Mouse (Mus musculus) intestine, postnatal 0 days (tissue): ENCODE measurements at regions not wholly inside any gene's neighbourhood (a gene's known extent, or its start where the extent isn't known, plus 50 kb on each side); places are given as distances from the start of the nearest gene placed in this dataset.
A peak's percentile ranks its signal among the peaks of the same experiment; 100 is the strongest.

Source experiments
- ATAC-seq: fragments of 200-750 bp; cut with Nextera tagmentation; 2 replicates; pipeline ENCODE4 v1.8.0; 2017; ENCODE audit warnings: mild to moderate bottlenecking, moderate TSS enrichment, moderate library complexity
- H3K27ac ChIP-seq: fragments of 300-500 bp; sonication (generic); 2 replicates; pipeline ENCODE4 v1.5.1; 2014; ENCODE audit warnings: mild to moderate bottlenecking, low read depth, low read length, moderate library complexity
- H3K27me3 ChIP-seq: fragments of 300-500 bp; sonication (generic); replicated peaks from 2 replicates; pipeline ENCODE4 v1.6.1; 2014; ENCODE audit warnings: low read length, mixed read lengths; ENCODE audit not compliant: control insufficient read depth, insufficient read depth
- H3K36me3 ChIP-seq: fragments of 300-500 bp; sonication (generic); 2 replicates; pipeline ENCODE4 v1.6.1; 2014; ENCODE audit warnings: mild to moderate bottlenecking, moderate library complexity; ENCODE audit not compliant: control insufficient read depth, insufficient read depth
- H3K4me1 ChIP-seq: fragments of 300-500 bp; sonication (generic); replicated peaks from 2 replicates; pipeline ENCODE4 v1.6.1; 2014; ENCODE audit warnings: antibody characterized with exemption, low read length, mixed read lengths; ENCODE audit not compliant: control insufficient read depth, insufficient read depth
- H3K4me2 ChIP-seq: fragments of 300-500 bp; sonication (generic); replicated peaks from 2 replicates; pipeline ENCODE4 v1.6.1; 2014; ENCODE audit warnings: low read depth, mild to moderate bottlenecking, moderate library complexity
- H3K4me3 ChIP-seq: fragments of 300-500 bp; sonication (generic); 2 replicates; pipeline ENCODE4 v1.5.1; 2014; ENCODE audit warnings: low read depth, low read length
- H3K9ac ChIP-seq: fragments of 300-500 bp; sonication (generic); 2 replicates; pipeline ENCODE4 v1.6.1; 2014; ENCODE audit warnings: mild to moderate bottlenecking, low read depth, low read length
- H3K9me3 ChIP-seq: fragments of 300-500 bp; sonication (generic); 2 replicates; pipeline ENCODE4 v1.6.1; 2016; ENCODE audit warnings: mixed run types; ENCODE audit not compliant: control insufficient read depth
- CTCF ChIP-seq: sonication (generic); IDR thresholded peaks from 2 replicates; pipeline ENCODE4 v1.5.1; 2016; ENCODE audit warnings: low read depth, mild to moderate bottlenecking, control low read depth, antibody characterized with exemption, moderate library complexity
- WGBS: fragments of 180-500 bp; shearing (Covaris S2); extraction: QIAGEN DNeasy Blood & Tissue Kit; methylation state at CpG from one replicate; pipeline ENCODE4 v1.1.7; 2014; 5-methylcytosine and 5-hydroxymethylcytosine counted together

- peaks cover 15% of the 10 kb centered on the region; the same call in 1 of the 2 replicates for H3K4me1 ChIP-seq
- TF ChIP-seq CTCF, result no peak
- no peak overlapping the region for H3K4me3 ChIP-seq
- H3K27ac ChIP-seq, result no peak overlapping the region
- ATAC-seq, result no peak
- H3K9ac ChIP-seq, result no peak overlapping the region
- WGBS, result 81% methylated on average over 7 of the region's 7 CpGs
- no peaks in the 10 kb centered on the region for H3K27me3 ChIP-seq
- no peak overlapping the region for H3K4me2 ChIP-seq
- H3K36me3 ChIP-seq, result no peaks in the 10 kb centered on the region
- no peaks in the 10 kb centered on the region for H3K9me3 ChIP-seq
Measured at GRCm38 (mm10) chr12:109398473-109398872, 54.1 kb upstream of the Dlk1 start.

- Histone ChIP-seq H3K4me3 (no peak overlapping the region), H3K27ac (no peak overlapping the region), H3K4me1 (peaks cover 15% of the 10 kb centered on the region; the same call in 1 of the 2 replicates), H3K36me3 (no peaks in the 10 kb centered on the region), H3K4me2 (no peak overlapping the region), H3K27me3 (no peaks in the 10 kb centered on the region), H3K9me3 (no peaks in the 10 kb centered on the region), H3K9ac (no peak overlapping the region)
- no peak for TF ChIP-seq CTCF
- WGBS, result 19% methylated on average over 6 of the region's 6 CpGs
- ATAC-seq, result no peak
Measured at GRCm38 (mm10) chr12:109398951-109399350, 53.7 kb upstream of the Dlk1 start.

- WGBS, result 28% methylated on average over 22 of the region's 22 CpGs
- no peak overlapping the region for H3K9ac ChIP-seq
Measured at GRCm38 (mm10) chr12:109399591-109399990, 53.0 kb upstream of the Dlk1 start.

GRCm38 (mm10) chr12:109400041-109400440, 52.6 kb upstream of the Dlk1 start:
- no peaks in the 10 kb centered on the region for H3K9me3 ChIP-seq
- no peaks in the 10 kb centered on the region for H3K36me3 ChIP-seq
- H3K27me3 ChIP-seq, result no peaks in the 10 kb centered on the region
- no peak overlapping the region for H3K27ac ChIP-seq
- H3K4me2 ChIP-seq, result no peak overlapping the region
- peaks cover 15% of the 10 kb centered on the region; the same call in 1 of the 2 replicates for H3K4me1 ChIP-seq
- no peak overlapping the region for H3K9ac ChIP-seq
- no peak for ATAC-seq
- WGBS, result 77% methylated on average over 7 of the region's 7 CpGs
- no peak overlapping the region for H3K4me3 ChIP-seq
- TF ChIP-seq CTCF, result no peak

More at GRCm38 (mm10) chr12:109399591-109399990, 53.0 kb upstream of the Dlk1 start:
- TF ChIP-seq CTCF, result no peak
- no peak for ATAC-seq
- H3K36me3 ChIP-seq, result no peaks in the 10 kb centered on the region
- H3K27ac ChIP-seq, result no peak overlapping the region
- H3K4me2 ChIP-seq, result 0 out of 2 replicates have a peak overlapping the region, but pooled peaks have one; percentile 13
- H3K4me3 ChIP-seq, result no peak overlapping the region
- H3K9me3 ChIP-seq, result no peaks in the 10 kb centered on the region
- no peaks in the 10 kb centered on the region for H3K27me3 ChIP-seq
- peaks cover 15% of the 10 kb centered on the region; the same call in 1 of the 2 replicates for H3K4me1 ChIP-seq

- no peak overlapping the region for H3K27ac ChIP-seq
- no peak for ATAC-seq
- H3K4me3 ChIP-seq, result no peak overlapping the region
Measured at GRCm38 (mm10) chr12:109400936-109401586, 51.6 kb upstream of the Dlk1 start.

GRCm38 (mm10) chr12:109401696-109402095, 50.9 kb upstream of the Dlk1 start:
- WGBS, result 58% methylated on average over 6 of the region's 6 CpGs
- Histone ChIP-seq H3K4me1 (peaks cover 15% of the 10 kb centered on the region; the same call in 1 of the 2 replicates), H3K27me3 (no peaks in the 10 kb centered on the region), H3K4me3 (no peak overlapping the region), H3K9ac (no peak overlapping the region), H3K36me3 (no peaks in the 10 kb centered on the region), H3K27ac (peak overlapping the region; percentile 67), H3K9me3 (no peaks in the 10 kb centered on the region), H3K4me2 (no peak overlapping the region; the same call in 1 of the 2 replicates)
- no peak for TF ChIP-seq CTCF
- ATAC-seq, result no peak

More at GRCm38 (mm10) chr12:109400936-109401586, 51.6 kb upstream of the Dlk1 start:
- Histone ChIP-seq H3K36me3 (no peaks in the 10 kb centered on the region), H3K4me2 (no peak overlapping the region), H3K4me1 (peaks cover 15% of the 10 kb centered on the region; the same call in 1 of the 2 replicates), H3K9ac (no peak overlapping the region), H3K9me3 (no peaks in the 10 kb centered on the region), H3K27me3 (no peaks in the 10 kb centered on the region)
- 50% methylated on average over 15 of the region's 15 CpGs for WGBS
- TF ChIP-seq CTCF, result peak; percentile 84
